12 mouse cellular contexts compared by ENCODE assay signal in genomic region chr4:105101337-105101688, GRCm38 (mm10). TPM values are rescaled to one million over a fixed set of nuclear protein-coding genes. Genes with fewer than 3 reads are reported as not detected.
DNase-seq lines count a peak whose midpoint lies in the region; ATAC-seq and TF ChIP-seq lines count a peak whose summit lies in the region.
"Had no signal": no experiment of that assay in that cellular context is flagged by ENCODE, and none has a peak within 500 bp of the region (broad histone marks: within the 10 kb centered on the region; RNA-seq: fewer than 3 reads in every experiment).

No protein-coding gene starts in this region.

- no peak overlapping the region for H3K27ac ChIP-seq in embryonic facial prominence, embryonic 12.5 days
- no peak overlapping the region for H3K27ac ChIP-seq in embryonic facial prominence, embryonic 10.5 days (replicated peaks)
- H3K27ac ChIP-seq in heart, embryonic 12.5 days (ENCODE audit: poor library complexity, severe bottlenecking) = peak overlapping the region; percentile 94
- peak overlapping the region; percentile 75 for H3K27ac ChIP-seq in liver, adult 2 months (replicated peaks; ENCODE audit: insufficient read depth, low read depth, low read length)
- H3K27ac ChIP-seq in heart, embryonic 16.5 days (ENCODE audit: low read length) = peak overlapping the region; percentile 97
- H3K27ac ChIP-seq: limb, embryonic 12.5 days; neural tube, embryonic 15.5 days had no signal

- 0 out of 2 replicates have a peak, but pooled peaks cover 4% of the 10 kb centered on the region for H3K27me3 ChIP-seq in embryonic facial prominence, embryonic 12.5 days
- no peaks in the 10 kb centered on the region for H3K27me3 ChIP-seq in embryonic facial prominence, embryonic 10.5 days (replicated peaks; ENCODE audit: low read depth, poor library complexity, severe bottlenecking)
- no peaks in the 10 kb centered on the region for H3K27me3 ChIP-seq in heart, embryonic 12.5 days (replicated peaks)
- no peaks in the 10 kb centered on the region for H3K27me3 ChIP-seq in liver, adult 2 months (ENCODE audit: control insufficient read depth, insufficient read depth, low read length)
- no peaks in the 10 kb centered on the region for H3K27me3 ChIP-seq in heart, embryonic 16.5 days (ENCODE audit: control insufficient read depth, insufficient read depth, low read length)
- H3K27me3 ChIP-seq: limb, embryonic 12.5 days; neural tube, embryonic 15.5 days had no signal

- intact Hi-C loops in heart, postnatal 14 days (cut with DNase I) = no loop called here

- no peak overlapping the region for H3K9ac ChIP-seq in embryonic facial prominence, embryonic 12.5 days
- H3K9ac ChIP-seq in heart, embryonic 12.5 days = no peak overlapping the region
- H3K9ac ChIP-seq in liver, adult 2 months (ENCODE audit: low read depth, low read length) = no peak overlapping the region; the same call in 1 of the 2 replicates
- no peak overlapping the region for H3K9ac ChIP-seq in heart, embryonic 16.5 days (ENCODE audit: low read length)
- H3K9ac ChIP-seq: limb, embryonic 12.5 days; neural tube, embryonic 15.5 days had no signal

- no peak overlapping the region for H3K4me3 ChIP-seq in embryonic facial prominence, embryonic 12.5 days
- no peak overlapping the region for H3K4me3 ChIP-seq in embryonic facial prominence, embryonic 10.5 days
- no peak overlapping the region for H3K4me3 ChIP-seq in heart, embryonic 12.5 days
- no peak overlapping the region for H3K4me3 ChIP-seq in liver, adult 2 months (ENCODE audit: insufficient read depth, low read depth, low read length)
- no peak overlapping the region for H3K4me3 ChIP-seq in heart, embryonic 16.5 days (ENCODE audit: low read length)
- H3K4me3 ChIP-seq: limb, embryonic 12.5 days; neural tube, embryonic 15.5 days had no signal

- TF ChIP-seq CTCF in liver, adult 2 months (IDR thresholded peaks at IDR 0.05; ENCODE audit: low read depth, low read length) = no peak

- H3K4me1 ChIP-seq in embryonic facial prominence, embryonic 12.5 days = 0 out of 2 replicates have a peak, but pooled peaks cover 5% of the 10 kb centered on the region
- H3K4me1 ChIP-seq in embryonic facial prominence, embryonic 10.5 days = no peaks in the 10 kb centered on the region
- peaks cover 38% of the 10 kb centered on the region for H3K4me1 ChIP-seq in heart, embryonic 12.5 days (replicated peaks)
- H3K4me1 ChIP-seq in liver, adult 2 months (ENCODE audit: control insufficient read depth, insufficient read depth, low read length) = peaks cover 39% of the 10 kb centered on the region
- H3K4me1 ChIP-seq in heart, embryonic 16.5 days (ENCODE audit: control insufficient read depth, insufficient read depth, low read length) = peaks cover 26% of the 10 kb centered on the region
- H3K4me1 ChIP-seq: limb, embryonic 12.5 days had no signal

- H3K9me3 ChIP-seq in embryonic facial prominence, embryonic 12.5 days = no peaks in the 10 kb centered on the region
- H3K9me3 ChIP-seq in embryonic facial prominence, embryonic 10.5 days = no peaks in the 10 kb centered on the region
- no peaks in the 10 kb centered on the region for H3K9me3 ChIP-seq in heart, embryonic 12.5 days (replicated peaks)
- H3K9me3 ChIP-seq in heart, embryonic 16.5 days (replicated peaks; ENCODE audit: control insufficient read depth, low read length) = no peaks in the 10 kb centered on the region
- H3K9me3 ChIP-seq: limb, embryonic 12.5 days; neural tube, embryonic 15.5 days had no signal

- TF ChIP-seq POLR2A in liver, adult 2 months (IDR thresholded peaks at IDR 0.05; ENCODE audit: extremely low read depth, insufficient read depth, low read length) = no peak

- WGBS in embryonic facial prominence, embryonic 12.5 days = 81% methylated on average over 4 of the region's 4 CpGs
- 85% methylated on average over 4 of the region's 4 CpGs for WGBS in embryonic facial prominence, embryonic 10.5 days
- 17% methylated on average over 4 of the region's 4 CpGs for WGBS in heart, embryonic 12.5 days
- 24% methylated on average over 4 of the region's 4 CpGs for WGBS in liver, adult 2 months
- 22% methylated on average over 4 of the region's 4 CpGs for WGBS in heart, embryonic 16.5 days

- H3K36me3 ChIP-seq in embryonic facial prominence, embryonic 12.5 days = no peaks in the 10 kb centered on the region
- no peaks in the 10 kb centered on the region for H3K36me3 ChIP-seq in embryonic facial prominence, embryonic 10.5 days (replicated peaks)
- no peaks in the 10 kb centered on the region for H3K36me3 ChIP-seq in heart, embryonic 12.5 days
- no peaks in the 10 kb centered on the region for H3K36me3 ChIP-seq in liver, adult 2 months (ENCODE audit: control insufficient read depth, insufficient read depth, low read length)
- no peaks in the 10 kb centered on the region for H3K36me3 ChIP-seq in heart, embryonic 16.5 days (ENCODE audit: control insufficient read depth, insufficient read depth)
- H3K36me3 ChIP-seq: limb, embryonic 12.5 days; neural tube, embryonic 15.5 days had no signal

- no peak for DNase-seq in embryonic facial prominence, embryonic 10.5 days (ENCODE audit: low spot score)
- no peak for DNase-seq in heart, postnatal 14 days
- DNase-seq in liver, adult 2 months (ENCODE audit: extremely low read depth, low read depth, low spot score) = no peak
- DNase-seq in liver = no peak
- DNase-seq in testis, postnatal 14 days (ENCODE audit: low spot score) = no peak

- no peak overlapping the region for H3K4me2 ChIP-seq in embryonic facial prominence, embryonic 12.5 days (replicated peaks)
- peak overlapping the region; percentile 31; the same call in 1 of the 2 replicates for H3K4me2 ChIP-seq in heart, embryonic 12.5 days
- H3K4me2 ChIP-seq in heart, embryonic 16.5 days (ENCODE audit: low read depth, low read length) = peak overlapping the region; percentile 46; the same call in 1 of the 2 replicates
- H3K4me2 ChIP-seq: limb, embryonic 12.5 days; neural tube, embryonic 15.5 days had no signal

- peaks cover 22% of the 10 kb centered on the region; the same call in 1 of the 2 replicates for H3K79me2 ChIP-seq in liver, adult 2 months (ENCODE audit: control insufficient read depth, insufficient read depth, low read length)

- 0 out of 2 replicates have a peak, but pooled peaks have one; percentile 56 for ATAC-seq in embryonic facial prominence, embryonic 12.5 days (ENCODE audit: insufficient number of reproducible peaks, insufficient read depth, low FRiP score, low TSS enrichment)
- ATAC-seq in heart, embryonic 12.5 days (ENCODE audit: insufficient number of reproducible peaks, low FRiP score) = peak; percentile 81
- ATAC-seq in heart, embryonic 16.5 days (replicated peaks; ENCODE audit: extremely low read depth, insufficient read depth, low FRiP score) = peak; percentile 92
- ATAC-seq: inflammation-experienced regulatory T-cells, adult 6 months had no signal

RNA-seq across cellular contexts. Expression of gene Prkaa2, which starts 8.4 kb away (rescaled TPM):
- polyA plus RNA-seq in embryonic facial prominence, embryonic 12.5 days (2016; fragmentation: Nextera tagmentation; extraction: Ambion mirVana) = 1.5 and 1.8 TPM in 2 replicates
- 1.1 and 1.3 TPM in 2 replicates for polyA plus RNA-seq in embryonic facial prominence, embryonic 10.5 days (2016; fragmentation: Nextera tagmentation; extraction: Ambion mirVana)
- 48.2 and 53.1 TPM in 2 replicates for polyA plus RNA-seq in heart, embryonic 12.5 days (2016; fragmentation: Nextera tagmentation; extraction: Ambion mirVana)
- total RNA-seq in heart, postnatal 14 days (2021) = 10 to 100 TPM; 66.3 to 68.0 TPM
- 21.3 and 24.9 TPM in 2 replicates for total RNA-seq in liver, adult 2 months (2014; rRNA removed)
- 8.2 and 11.3 TPM in 2 replicates for polyA plus RNA-seq in liver, adult 2 months (2012; rRNA removed)
- 45.3 and 49.7 TPM in 2 replicates for polyA plus RNA-seq in heart, embryonic 16.5 days (2015; fragmentation: Nextera tagmentation; extraction: Ambion mirVana)
- polyA plus RNA-seq: inflammation-experienced regulatory T-cells, adult 6 months had no signal

RNA-seq across cellular contexts. Expression of gene Plpp3, which starts 55.8 kb away (rescaled TPM):
- 115 TPM in 2 replicates for polyA plus RNA-seq in embryonic facial prominence, embryonic 12.5 days (2016; fragmentation: Nextera tagmentation; extraction: Ambion mirVana)
- polyA plus RNA-seq in embryonic facial prominence, embryonic 10.5 days (2016; fragmentation: Nextera tagmentation; extraction: Ambion mirVana) = 67.6 and 77.1 TPM in 2 replicates
- 28.6 and 30.3 TPM in 2 replicates for polyA plus RNA-seq in heart, embryonic 12.5 days (2016; fragmentation: Nextera tagmentation; extraction: Ambion mirVana)
- total RNA-seq in heart, postnatal 14 days (2021) = 10 to 100 TPM; 78.5 to 81.2 TPM
- total RNA-seq in liver, adult 2 months (2014; rRNA removed) = 64.1 and 81.1 TPM in 2 replicates
- polyA plus RNA-seq in liver, adult 2 months (2012; rRNA removed) = 81.0 and 84.2 TPM in 2 replicates
- polyA plus RNA-seq in heart, embryonic 16.5 days (2015; fragmentation: Nextera tagmentation; extraction: Ambion mirVana) = 37.0 and 40.8 TPM in 2 replicates
- total RNA-seq: megakaryocyte progenitor cell, adult 5-6 weeks had no signal

Comparison
In these comparisons a context has a peak if more than half of its experiments do, and no peak if none do; other contexts are left out.
1. H3K27ac ChIP-seq: peak in heart, embryonic 12.5 days (single experiment), liver, adult 2 months (single experiment) and heart, embryonic 16.5 days (single experiment); none in embryonic facial prominence, embryonic 12.5 days (single experiment) and embryonic facial prominence, embryonic 10.5 days (single experiment).
2. Peak in every context shown above with its lines, with median percentiles within 50 percentile points of each other: ATAC-seq.